In genomic region chr10:46045474-46046093, GRCm38 (mm10) we compare ENCODE assay signal across 10 mouse cellular contexts.
DNase-seq lines count a peak whose midpoint lies in the region; ATAC-seq and TF ChIP-seq lines count a peak whose summit lies in the region.
"Had no signal": no experiment of that assay in that cellular context is flagged by ENCODE, and none has a peak within 500 bp of the region (broad histone marks: within the 10 kb centered on the region; RNA-seq: fewer than 3 reads in every experiment).

No protein-coding gene starts in this region.

- no peaks in the 10 kb centered on the region for H3K36me3 ChIP-seq in forebrain, postnatal 0 days (ENCODE audit: insufficient read depth)
- no peaks in the 10 kb centered on the region for H3K36me3 ChIP-seq in neural tube, embryonic 13.5 days
- H3K36me3 ChIP-seq in kidney, embryonic 14.5 days (ENCODE audit: control insufficient read depth, insufficient read depth, low read length) = no peaks in the 10 kb centered on the region
- H3K36me3 ChIP-seq in intestine, embryonic 15.5 days = no peaks in the 10 kb centered on the region
- H3K36me3 ChIP-seq: embryonic facial prominence, embryonic 13.5 days; liver, embryonic 13.5 days had no signal

- H3K4me3 ChIP-seq in forebrain, postnatal 0 days (ENCODE audit: low read depth, low read length) = no peak overlapping the region
- H3K4me3 ChIP-seq in neural tube, embryonic 13.5 days = no peak overlapping the region
- no peak overlapping the region for H3K4me3 ChIP-seq in kidney, embryonic 14.5 days (ENCODE audit: low read length)
- no peak overlapping the region for H3K4me3 ChIP-seq in intestine, embryonic 15.5 days (replicated peaks)
- H3K4me3 ChIP-seq: embryonic facial prominence, embryonic 13.5 days; liver, embryonic 13.5 days had no signal

- peak; percentile 42 for DNase-seq in embryo, embryonic 10.5 days (ENCODE audit: low spot score)
- DNase-seq in forebrain, postnatal 0 days = peak; percentile 47
- peak; percentile 45 to 81 for DNase-seq in layer of hippocampus, postnatal 14 days (ENCODE audit: low spot score in 2 of 2)
- DNase-seq in lung, postnatal 10 days = no peak
- DNase-seq: kidney, adult 18-20 months; liver, embryonic 13.5 days had no signal

- 13% methylated on average over 6 of the region's 6 CpGs for WGBS in forebrain, postnatal 0 days
- whole genome bisulfite sequencing in neural tube, embryonic 13.5 days = 26% methylated on average over 6 of the region's 6 CpGs
- 64% methylated on average over 6 of the region's 6 CpGs for WGBS in kidney, embryonic 14.5 days
- WGBS in intestine, embryonic 15.5 days = 71% methylated on average over 6 of the region's 6 CpGs

- H3K9ac ChIP-seq in forebrain, postnatal 0 days = no peak overlapping the region
- H3K9ac ChIP-seq in neural tube, embryonic 13.5 days = no peak overlapping the region
- H3K9ac ChIP-seq in kidney, embryonic 14.5 days (ENCODE audit: low read depth, low read length) = no peak overlapping the region
- H3K9ac ChIP-seq in intestine, embryonic 15.5 days = no peak overlapping the region
- H3K9ac ChIP-seq: embryonic facial prominence, embryonic 13.5 days; liver, embryonic 13.5 days had no signal

- peak overlapping the region; percentile 42; the same call in 1 of the 2 replicates for H3K27ac ChIP-seq in forebrain, postnatal 0 days (ENCODE audit: low read depth, low read length)
- peak overlapping the region; percentile 14; the same call in 1 of the 2 replicates for H3K27ac ChIP-seq in neural tube, embryonic 13.5 days (replicated peaks)
- H3K27ac ChIP-seq in kidney, embryonic 14.5 days (ENCODE audit: low read depth, low read length) = no peak overlapping the region
- no peak overlapping the region for H3K27ac ChIP-seq in intestine, embryonic 15.5 days
- H3K27ac ChIP-seq: embryonic facial prominence, embryonic 13.5 days; liver, embryonic 13.5 days had no signal

- H3K9me3 ChIP-seq in forebrain, postnatal 0 days (ENCODE audit: low read length) = no peaks in the 10 kb centered on the region
- no peaks in the 10 kb centered on the region for H3K9me3 ChIP-seq in neural tube, embryonic 13.5 days
- no peaks in the 10 kb centered on the region for H3K9me3 ChIP-seq in kidney, embryonic 14.5 days (ENCODE audit: control insufficient read depth, low read length)
- no peaks in the 10 kb centered on the region for H3K9me3 ChIP-seq in intestine, embryonic 15.5 days
- H3K9me3 ChIP-seq: embryonic facial prominence, embryonic 13.5 days; liver, embryonic 13.5 days had no signal

- H3K4me1 ChIP-seq in forebrain, postnatal 0 days (ENCODE audit: insufficient read depth) = peaks cover 21% of the 10 kb centered on the region
- H3K4me1 ChIP-seq in neural tube, embryonic 13.5 days (replicated peaks) = peaks cover 25% of the 10 kb centered on the region
- H3K4me1 ChIP-seq in kidney, embryonic 14.5 days (ENCODE audit: control insufficient read depth, insufficient read depth, low read length) = no peaks in the 10 kb centered on the region
- H3K4me1 ChIP-seq in intestine, embryonic 15.5 days (replicated peaks) = no peaks in the 10 kb centered on the region
- H3K4me1 ChIP-seq: embryonic facial prominence, embryonic 13.5 days; liver, embryonic 13.5 days had no signal

- H3K27me3 ChIP-seq in forebrain, postnatal 0 days (ENCODE audit: insufficient read depth, low read length) = no peaks in the 10 kb centered on the region
- no peaks in the 10 kb centered on the region for H3K27me3 ChIP-seq in neural tube, embryonic 13.5 days
- no peaks in the 10 kb centered on the region for H3K27me3 ChIP-seq in kidney, embryonic 14.5 days (ENCODE audit: control insufficient read depth, insufficient read depth, low read length)
- H3K27me3 ChIP-seq in intestine, embryonic 15.5 days (replicated peaks) = no peaks in the 10 kb centered on the region
- H3K27me3 ChIP-seq: embryonic facial prominence, embryonic 13.5 days; liver, embryonic 13.5 days had no signal

- no peak for TF ChIP-seq CTCF in forebrain, postnatal 0 days (IDR thresholded peaks at IDR 0.05; ENCODE audit: low read depth)

- H3K4me2 ChIP-seq in forebrain, postnatal 0 days (ENCODE audit: low read depth) = no peak overlapping the region
- no peak overlapping the region for H3K4me2 ChIP-seq in neural tube, embryonic 13.5 days
- H3K4me2 ChIP-seq in kidney, embryonic 14.5 days (replicated peaks; ENCODE audit: low read depth, low read length) = no peak overlapping the region
- no peak overlapping the region for H3K4me2 ChIP-seq in intestine, embryonic 15.5 days (replicated peaks)
- H3K4me2 ChIP-seq: embryonic facial prominence, embryonic 13.5 days; liver, embryonic 13.5 days had no signal

- peak; percentile 74 for ATAC-seq in forebrain, postnatal 0 days
- peak; percentile 86 for ATAC-seq in neural tube, embryonic 13.5 days (ENCODE audit: low read depth)
- no peak for ATAC-seq in kidney, embryonic 14.5 days (ENCODE audit: low FRiP score, low TSS enrichment)
- ATAC-seq in intestine, embryonic 15.5 days = no peak

Comparison
In these comparisons a context has a peak if more than half of its experiments do, and no peak if none do; other contexts are left out.
1. ATAC-seq: peak in forebrain, postnatal 0 days (single experiment) and neural tube, embryonic 13.5 days (single experiment); none in kidney, embryonic 14.5 days (single experiment) and intestine, embryonic 15.5 days (single experiment).
2. H3K27ac ChIP-seq: peak in forebrain, postnatal 0 days (single experiment) and neural tube, embryonic 13.5 days (single experiment); none in kidney, embryonic 14.5 days (single experiment) and intestine, embryonic 15.5 days (single experiment).